Mouse (Mus musculus) E14TG2a.4 (cell line): ENCODE results near the gene Lhfpl3.

ENCODE experiments used
- H3K27me3 ChIP-seq: 2 replicates; pipeline ENCODE4 v1.6.1; 2014; ENCODE audit warnings: low read length, control low read depth; ENCODE audit not compliant: insufficient read depth
- H3K36me3 ChIP-seq: 2 replicates; pipeline ENCODE4 v1.6.1; 2014; ENCODE audit warnings: low read length, control low read depth; ENCODE audit not compliant: insufficient read depth
- H3K4me1 ChIP-seq: replicated peaks from 2 replicates; pipeline ENCODE4 v1.6.1; 2014; ENCODE audit warnings: low read depth, low read length, control low read depth
- H3K4me3 ChIP-seq: replicated peaks from 2 replicates; pipeline ENCODE4 v1.5.1; 2014; ENCODE audit warnings: mild to moderate bottlenecking, low read length
- H3K9me3 ChIP-seq: 2 replicates; pipeline ENCODE4 v1.6.1; 2014; ENCODE audit warnings: low read length, control low read depth
- CTCF ChIP-seq: conservative IDR thresholded peaks from 2 replicates; pipeline ENCODE4 v1.5.1; 2014; ENCODE audit warnings: low read length
- NANOG ChIP-seq: IDR thresholded peaks from 2 replicates; pipeline ENCODE4 v1.6.1; 2014; ENCODE audit warnings: borderline replicate concordance, low read length, mixed read lengths
- POU5F1 ChIP-seq: IDR thresholded peaks from 2 replicates; pipeline ENCODE4 v1.6.1; 2014; ENCODE audit warnings: low read length, borderline replicate concordance

The Lhfpl3 gene

GRCm38 (mm10) chr5:22829822-22830450, 84.1 kb downstream of the Lhfpl3 start:
- no peaks in the 10 kb centered on the region for H3K36me3 ChIP-seq
- H3K4me3 ChIP-seq, result no peak overlapping the region
- no peaks in the 10 kb centered on the region for H3K9me3 ChIP-seq
- H3K27me3 ChIP-seq, result no peaks in the 10 kb centered on the region
- no peaks in the 10 kb centered on the region for H3K4me1 ChIP-seq
- TF ChIP-seq NANOG, result no peak
- TF ChIP-seq POU5F1, result no peak
- TF ChIP-seq CTCF, result no peak

GRCm38 (mm10) chr5:22851572-22851971, 105.7 kb downstream of the Lhfpl3 start:
- H3K27me3 ChIP-seq, result peaks cover 6% of the 10 kb centered on the region; the same call in 1 of the 2 replicates
- peak overlapping the region; percentile 57 for H3K4me3 ChIP-seq
- no peaks in the 10 kb centered on the region for H3K9me3 ChIP-seq
- no peak for TF ChIP-seq NANOG
- TF ChIP-seq POU5F1, result no peak
- no peak for TF ChIP-seq CTCF
- H3K36me3 ChIP-seq, result no peaks in the 10 kb centered on the region
- H3K4me1 ChIP-seq, result no peaks in the 10 kb centered on the region

GRCm38 (mm10) chr5:22853503-22853902, 107.6 kb downstream of the Lhfpl3 start:
- H3K4me3 ChIP-seq, result no peak overlapping the region
- no peaks in the 10 kb centered on the region for H3K4me1 ChIP-seq
- no peak for TF ChIP-seq POU5F1
- TF ChIP-seq NANOG, result no peak
- TF ChIP-seq CTCF, result no peak
- no peaks in the 10 kb centered on the region for H3K36me3 ChIP-seq
- peaks cover 6% of the 10 kb centered on the region; the same call in 1 of the 2 replicates for H3K27me3 ChIP-seq
- H3K9me3 ChIP-seq, result no peaks in the 10 kb centered on the region

DNA sequence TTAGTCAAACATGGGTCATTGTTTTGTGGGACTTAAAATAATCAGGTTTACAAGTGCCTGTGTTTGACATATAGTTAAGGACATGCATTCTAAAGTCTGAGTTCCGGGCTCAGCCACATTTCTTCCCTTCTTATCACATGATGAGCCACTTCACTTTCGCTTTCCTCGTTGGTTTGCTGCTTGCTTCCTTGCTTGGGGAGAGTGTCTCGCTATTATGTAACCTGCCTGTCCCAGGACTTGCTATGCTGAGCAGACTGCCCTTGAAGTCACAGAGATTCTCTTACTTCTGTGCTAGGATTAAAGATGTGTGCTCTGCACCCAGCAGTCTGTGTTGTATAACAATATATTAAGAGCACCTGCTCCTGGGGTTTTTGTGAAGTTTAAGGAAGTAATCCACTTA, 110.6 kb downstream of the Lhfpl3 start:
- Histone ChIP-seq H3K27me3 (no peaks in the 10 kb centered on the region), H3K36me3 (no peaks in the 10 kb centered on the region)

DNA sequence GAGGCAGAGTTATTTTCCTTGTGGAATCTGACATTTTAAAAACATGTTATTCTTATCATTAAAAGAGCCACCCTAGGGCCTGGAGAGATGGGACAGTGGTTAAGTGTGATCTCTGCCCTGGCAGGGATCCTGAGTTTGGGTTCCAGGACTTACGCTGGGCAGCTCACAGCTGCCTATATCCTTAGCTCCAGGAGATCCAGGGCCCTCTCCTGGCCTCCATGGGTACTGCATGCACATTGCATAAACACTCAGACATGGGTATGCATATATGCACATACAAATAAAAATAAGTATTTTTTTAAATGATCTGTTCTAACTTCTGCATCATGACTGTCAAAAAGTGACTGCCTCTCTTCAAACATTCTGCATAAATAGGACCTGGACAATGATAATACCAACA, 115.5 kb downstream of the Lhfpl3 start:
- H3K27me3 ChIP-seq, result no peaks in the 10 kb centered on the region
- H3K4me3 ChIP-seq, result no peak overlapping the region
- no peaks in the 10 kb centered on the region for H3K9me3 ChIP-seq
- H3K36me3 ChIP-seq, result no peaks in the 10 kb centered on the region
- TF ChIP-seq POU5F1 (no peak), NANOG (no peak), CTCF (peak; percentile 75)
- H3K4me1 ChIP-seq, result no peaks in the 10 kb centered on the region

More for the DNA sequence above, 110.6 kb downstream of the Lhfpl3 start:
- Histone ChIP-seq H3K4me1 (no peaks in the 10 kb centered on the region), H3K9me3 (no peaks in the 10 kb centered on the region), H3K4me3 (no peak overlapping the region)
- TF ChIP-seq NANOG (no peak), POU5F1 (no peak)

DNA sequence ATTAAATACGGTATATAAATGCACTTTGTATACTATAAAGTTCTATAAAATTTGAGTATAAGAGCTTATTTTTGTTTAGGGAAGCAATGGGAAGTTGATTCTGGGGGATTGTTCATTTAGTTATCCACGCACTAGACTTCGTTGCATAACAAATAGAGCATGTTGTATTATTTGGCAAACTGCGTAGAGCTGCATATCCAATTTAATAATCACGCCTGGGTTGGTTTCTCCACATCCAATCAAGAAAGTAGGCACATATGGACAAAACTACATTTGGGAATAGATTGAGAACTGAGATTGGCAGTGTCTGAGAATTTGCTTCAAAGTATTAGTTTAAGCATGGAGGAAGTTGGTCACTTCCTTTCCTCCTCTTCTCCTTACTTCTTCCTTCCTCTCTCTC, 123.2 kb downstream of the Lhfpl3 start:
- TF ChIP-seq CTCF (no peak), NANOG (no peak), POU5F1 (no peak)
- H3K27me3 ChIP-seq, result no peaks in the 10 kb centered on the region

GRCm38 (mm10) chr5:22872417-22872816, 126.6 kb downstream of the Lhfpl3 start:
- Histone ChIP-seq H3K27me3 (no peaks in the 10 kb centered on the region), H3K9me3 (0 out of 2 replicates have a peak, but pooled peaks cover 2% of the 10 kb centered on the region), H3K4me3 (no peak overlapping the region), H3K36me3 (no peaks in the 10 kb centered on the region), H3K4me1 (no peaks in the 10 kb centered on the region)
- no peak for TF ChIP-seq CTCF
- no peak for TF ChIP-seq POU5F1

More for the DNA sequence above, 123.2 kb downstream of the Lhfpl3 start:
- H3K9me3 ChIP-seq, result 0 out of 2 replicates have a peak, but pooled peaks cover 2% of the 10 kb centered on the region
- H3K4me3 ChIP-seq, result no peak overlapping the region
- no peaks in the 10 kb centered on the region for H3K36me3 ChIP-seq
- no peaks in the 10 kb centered on the region for H3K4me1 ChIP-seq

DNA sequence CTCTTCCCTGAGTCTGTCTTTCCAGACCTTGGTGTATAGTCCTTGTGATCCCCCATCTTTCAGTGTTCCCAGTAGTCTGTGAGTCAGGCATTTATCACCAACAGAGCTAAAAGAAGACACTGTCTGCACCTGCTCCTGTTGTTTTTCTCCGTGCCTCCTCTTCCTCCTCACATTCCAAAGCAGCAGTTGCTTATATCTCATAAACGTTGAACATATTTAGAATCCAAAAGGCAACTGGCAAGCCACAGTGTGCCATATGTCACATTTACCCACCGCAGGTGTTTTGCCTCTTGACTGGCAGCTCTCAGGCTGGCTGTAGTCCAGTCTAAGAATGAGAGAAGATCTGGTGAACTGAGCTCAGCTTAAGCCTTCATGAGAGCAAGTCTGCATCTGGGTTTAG, 142.5 kb downstream of the Lhfpl3 start:
- Histone ChIP-seq H3K4me3 (no peak overlapping the region), H3K27me3 (no peaks in the 10 kb centered on the region), H3K4me1 (no peaks in the 10 kb centered on the region), H3K9me3 (no peaks in the 10 kb centered on the region), H3K36me3 (no peaks in the 10 kb centered on the region)
- no peak for TF ChIP-seq POU5F1
- no peak for TF ChIP-seq NANOG
- no peak for TF ChIP-seq CTCF

DNA sequence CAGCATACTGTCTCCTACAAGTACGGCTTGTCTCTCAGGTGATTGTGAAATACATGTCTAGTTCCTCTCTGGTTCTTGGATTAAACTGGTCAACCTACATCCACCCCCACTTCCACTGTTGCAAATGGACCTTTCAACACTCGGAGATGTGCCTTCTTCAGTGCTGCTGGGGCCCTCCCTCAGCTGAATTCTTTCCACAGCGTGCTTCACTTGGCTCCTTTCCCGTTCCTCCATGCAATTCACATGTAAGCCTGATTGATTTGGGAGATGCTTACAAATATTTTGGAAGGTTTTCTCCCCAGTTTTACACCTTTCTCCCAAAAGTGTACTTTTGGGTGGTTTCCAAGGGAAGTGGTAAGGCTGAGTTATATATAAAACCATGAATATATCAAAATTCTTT, 143.6 kb downstream of the Lhfpl3 start:
- H3K4me1 ChIP-seq, result no peaks in the 10 kb centered on the region
- no peaks in the 10 kb centered on the region for H3K9me3 ChIP-seq
- H3K36me3 ChIP-seq, result no peaks in the 10 kb centered on the region
- no peaks in the 10 kb centered on the region for H3K27me3 ChIP-seq
- no peak for TF ChIP-seq NANOG
- no peak for TF ChIP-seq POU5F1
- no peak for TF ChIP-seq CTCF
- no peak overlapping the region for H3K4me3 ChIP-seq
